Mouse (Mus musculus) brain, embryonic 14.5 days (tissue): Measurements from ENCODE around the gene Sirt6.

Experiments
- CTCF ChIP-seq: fragments of 200-500 bp; IDR thresholded peaks from 2 replicates; pipeline ENCODE4 v1.5.1; 2012; ENCODE audit warnings: inconsistent platforms, mild to moderate bottlenecking, moderate library complexity, borderline replicate concordance; ENCODE audit not compliant: insufficient read depth, insufficient read length; ENCODE audit errors: extremely low read depth
- POLR2A ChIP-seq: fragments of 200-500 bp; IDR thresholded peaks from 2 replicates; pipeline ENCODE4 v1.6.1; 2012; ENCODE audit warnings: mild to moderate bottlenecking, inconsistent platforms, borderline replicate concordance; ENCODE audit not compliant: poor library complexity, insufficient read depth, insufficient read length, severe bottlenecking; ENCODE audit errors: extremely low read depth

- TF ChIP-seq CTCF (no peak), POLR2A (no peak)
Observed at GRCm38 (mm10) chr10:81605666-81605973, 22.0 kb downstream of the Sirt6 start.
